Mouse (Mus musculus) midbrain, embryonic 16.5 days (tissue): Measurements from ENCODE around the gene Olfr1509. TPM values are rescaled to one million over a fixed set of nuclear protein-coding genes. Genes with fewer than 3 reads are reported as not detected.
"Not testable (repeated sequence)": the region's sequence is repeated elsewhere in the genome, so short reads cannot be mapped to it uniquely, and the experiment has no call there.

Experiments
- ATAC-seq: fragments of 200-750 bp; cut with Nextera tagmentation; 2 replicates; pipeline ENCODE4 v1.8.0; 2017; ENCODE audit warnings: moderate TSS enrichment
- H3K27ac ChIP-seq: fragments of 300-500 bp; sonication (generic); 2 replicates; pipeline ENCODE4 v1.5.1; 2014; ENCODE audit warnings: mild to moderate bottlenecking, low read length, mixed read lengths
- H3K27me3 ChIP-seq: fragments of 300-500 bp; sonication (generic); 2 replicates; pipeline ENCODE4 v1.6.1; 2014; ENCODE audit warnings: low read depth, low read length, mixed read lengths; ENCODE audit not compliant: control insufficient read depth, insufficient read depth
- H3K36me3 ChIP-seq: fragments of 300-500 bp; sonication (generic); 2 replicates; pipeline ENCODE4 v1.6.1; 2014; ENCODE audit warnings: mild to moderate bottlenecking, low read length, moderate library complexity, mixed read lengths; ENCODE audit not compliant: control insufficient read depth, insufficient read depth
- H3K4me1 ChIP-seq: fragments of 300-500 bp; sonication (generic); 2 replicates; pipeline ENCODE4 v1.6.1; 2014; ENCODE audit warnings: mild to moderate bottlenecking, low read length, mixed read lengths; ENCODE audit not compliant: control insufficient read depth, insufficient read depth
- H3K4me2 ChIP-seq: fragments of 300-500 bp; sonication (generic); 2 replicates; pipeline ENCODE4 v1.6.1; 2014; ENCODE audit warnings: mild to moderate bottlenecking, low read length, mixed read lengths
- H3K4me3 ChIP-seq: fragments of 300-500 bp; sonication (generic); 2 replicates; pipeline ENCODE4 v1.5.1; 2014; ENCODE audit warnings: low read depth, mild to moderate bottlenecking, low read length, moderate library complexity, mixed read lengths
- H3K9ac ChIP-seq: fragments of 300-500 bp; sonication (generic); 2 replicates; pipeline ENCODE4 v1.6.1; 2014; ENCODE audit warnings: low read depth, low read length, mixed read lengths
- H3K9me3 ChIP-seq: fragments of 300-500 bp; sonication (generic); replicated peaks from 2 replicates; pipeline ENCODE4 v1.6.1; 2014; ENCODE audit warnings: mild to moderate bottlenecking, low read length, mixed read lengths; ENCODE audit not compliant: control insufficient read depth, poor library complexity, severe bottlenecking
- WGBS: fragments of 180-500 bp; shearing (Covaris S2); extraction: QIAGEN DNeasy Blood & Tissue Kit; methylation state at CpG from one replicate; pipeline ENCODE4 v1.1.7; 2014; 5-methylcytosine and 5-hydroxymethylcytosine counted together
- polyA plus RNA-seq: library from polyadenylated mRNA; unstranded; fragments of >200 nt; fragmentation: Nextera tagmentation; extraction: Ambion mirVana; gene quantifications from 2 replicates; pipeline ENCODE4 v1.2.1, GENCODE M21; 2015

The Olfr1509 gene
- polyA plus RNA-seq, result not detected in 2 replicates

GRCm38 (mm10) chr14:52442690-52443089 is at the start of gene Olfr1509:
TSS of gene Olfr1509 (plus strand) at chr14:52442990.
- no peak for ATAC-seq

GRCm38 (mm10) chr14:52397279-52397678 is 45.5 kb upstream of the Olfr1509 start, which contains the start of gene Olfr1511:
TSS of gene Olfr1511 (minus strand) at chr14:52397379.
- no peak within 1 kb of the TSS for H3K27ac ChIP-seq
- 91% methylated on average over 4 of the region's 4 CpGs for WGBS
- no peak within 1 kb of the TSS for H3K4me2 ChIP-seq
- H3K27me3 ChIP-seq, result no peaks in the 10 kb centered on the region
- no peak within 1 kb of the TSS for H3K4me3 ChIP-seq
- no peaks in the 10 kb centered on the region for H3K36me3 ChIP-seq
- no peak for ATAC-seq
- H3K4me1 ChIP-seq, result no peaks in the 10 kb centered on the region
- H3K9me3 ChIP-seq, result no peaks in the 10 kb centered on the region
- H3K9ac ChIP-seq, result no peak within 1 kb of the TSS

More at GRCm38 (mm10) chr14:52442690-52443089, at the start of gene Olfr1509:
- Histone ChIP-seq H3K36me3 (no peaks in the 10 kb centered on the region), H3K4me2 (no peak within 1 kb of the TSS), H3K4me3 (no peak within 1 kb of the TSS), H3K27me3 (no peaks in the 10 kb centered on the region), H3K9me3 (no peaks in the 10 kb centered on the region), H3K4me1 (no peaks in the 10 kb centered on the region), H3K27ac (no peak within 1 kb of the TSS), H3K9ac (no peak within 1 kb of the TSS)

- H3K9ac ChIP-seq, H3K4me3 ChIP-seq, H3K4me1 ChIP-seq, H3K27me3 ChIP-seq, H3K27ac ChIP-seq, H3K36me3 ChIP-seq, H3K9me3 ChIP-seq, ATAC-seq, H3K4me2 ChIP-seq: not testable (repeated sequence)
- WGBS, result 74% methylated on average over 7 of the region's 10 CpGs
Observed at GRCm38 (mm10) chr14:52410142-52410919, 32.5 kb upstream of the Olfr1509 start.

- Histone ChIP-seq H3K36me3 (no peaks in the 10 kb centered on the region), H3K9me3 (no peaks in the 10 kb centered on the region), H3K4me3 (no peak within 1 kb of the TSS), H3K4me2 (no peak within 1 kb of the TSS), H3K4me1 (no peaks in the 10 kb centered on the region), H3K27me3 (no peaks in the 10 kb centered on the region), H3K9ac (no peak within 1 kb of the TSS), H3K27ac (no peak within 1 kb of the TSS)
- ATAC-seq, result no peak
- WGBS, result 90% methylated on average over 3 of the region's 3 CpGs
Observed at GRCm38 (mm10) chr14:52414273-52414672, 28.5 kb upstream of the Olfr1509 start, which contains the start of gene Olfr1510. TSS of gene Olfr1510 (minus strand) at chr14:52414373.

DNA sequence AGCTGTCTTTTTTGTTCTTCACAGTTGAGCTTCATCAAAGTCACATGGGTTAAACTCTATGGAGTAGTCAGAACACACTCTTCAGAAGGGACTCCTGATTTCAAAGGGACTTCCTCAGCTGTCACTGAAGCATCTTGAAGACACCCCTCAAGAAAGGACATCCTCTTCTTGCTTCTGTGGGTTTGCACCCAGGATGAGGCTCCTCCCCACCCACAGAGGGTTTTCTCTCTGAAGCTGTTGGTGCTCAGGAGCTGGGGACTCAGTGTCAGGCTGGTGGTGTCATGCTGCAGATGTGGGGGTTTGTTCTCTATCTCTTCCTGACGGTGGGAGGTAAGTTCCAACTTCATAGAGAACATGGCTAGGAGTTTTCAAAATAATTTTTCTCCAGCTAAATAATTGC is 15.1 kb upstream of the Olfr1509 start:
- no peaks in the 10 kb centered on the region for H3K4me1 ChIP-seq
- WGBS, result 91% methylated on average over 1 of the region's 1 CpGs
- H3K27ac ChIP-seq, result no peak overlapping the region
- H3K36me3 ChIP-seq, result no peaks in the 10 kb centered on the region
- no peaks in the 10 kb centered on the region for H3K27me3 ChIP-seq
- H3K9me3 ChIP-seq, result no peaks in the 10 kb centered on the region
- no peak overlapping the region for H3K4me3 ChIP-seq
- no peak for ATAC-seq
- H3K9ac ChIP-seq, result no peak overlapping the region
- no peak overlapping the region for H3K4me2 ChIP-seq

- Histone ChIP-seq H3K4me2 (no peak overlapping the region), H3K27me3 (no peaks in the 10 kb centered on the region), H3K9me3 (no peaks in the 10 kb centered on the region), H3K9ac (no peak overlapping the region), H3K4me3 (no peak overlapping the region), H3K4me1 (no peaks in the 10 kb centered on the region), H3K27ac (no peak overlapping the region), H3K36me3 (no peaks in the 10 kb centered on the region)
- 90% methylated on average over 8 of the region's 8 CpGs for WGBS
- ATAC-seq, result no peak
Observed at GRCm38 (mm10) chr14:52451138-52451537, 8.3 kb downstream of the Olfr1509 start.

DNA sequence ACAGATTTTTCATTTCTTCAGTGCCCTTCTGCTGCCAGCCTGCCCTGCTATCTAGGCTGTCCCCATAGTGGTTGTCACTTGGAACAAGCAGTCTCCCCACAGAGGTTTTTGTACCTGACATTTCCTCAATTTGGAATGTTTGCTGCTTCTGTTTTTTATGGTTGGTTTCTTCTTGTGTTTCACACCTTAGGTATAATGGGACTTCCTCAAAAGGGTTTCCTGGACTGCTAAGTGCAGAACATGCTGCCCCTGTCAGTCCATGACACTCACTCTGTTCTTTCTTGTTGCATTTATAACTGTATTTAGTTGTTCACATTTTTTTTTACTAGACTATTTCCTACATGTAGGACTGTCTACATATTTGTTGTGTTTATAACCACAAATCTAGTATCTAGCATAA is 19.1 kb downstream of the Olfr1509 start:
- Histone ChIP-seq H3K27ac (no peak overlapping the region), H3K9ac (no peak overlapping the region), H3K4me3 (no peak overlapping the region), H3K4me1 (no peaks in the 10 kb centered on the region), H3K9me3 (no peaks in the 10 kb centered on the region), H3K27me3 (no peaks in the 10 kb centered on the region), H3K4me2 (no peak overlapping the region), H3K36me3 (no peaks in the 10 kb centered on the region)
- ATAC-seq, result no peak

DNA sequence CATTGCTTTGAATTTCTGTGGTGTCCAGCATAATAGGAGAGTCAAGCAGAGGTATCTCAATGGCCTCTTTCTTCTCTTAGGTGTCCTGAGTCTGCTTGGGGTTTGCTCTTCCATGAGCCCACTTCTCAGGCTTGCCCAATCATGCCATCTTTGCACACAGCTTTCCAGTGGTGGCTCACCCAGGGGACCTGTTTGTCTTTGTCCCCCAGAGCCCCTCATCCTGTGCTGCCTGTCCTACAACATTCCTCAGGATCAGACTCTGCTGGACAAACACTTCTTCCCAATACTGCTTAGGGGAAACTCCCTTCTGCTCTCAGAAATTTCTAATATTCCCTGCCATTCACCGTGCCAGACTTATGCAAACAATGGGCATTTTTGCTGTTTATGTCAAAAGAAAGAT is 22.9 kb downstream of the Olfr1509 start:
- 94% methylated on average over 1 of the region's 1 CpGs for WGBS
- no peaks in the 10 kb centered on the region for H3K27me3 ChIP-seq
- H3K9ac ChIP-seq, result no peak overlapping the region
- no peak overlapping the region for H3K27ac ChIP-seq
- no peaks in the 10 kb centered on the region for H3K9me3 ChIP-seq
- H3K36me3 ChIP-seq, result no peaks in the 10 kb centered on the region
- ATAC-seq, result no peak
- H3K4me1 ChIP-seq, result no peaks in the 10 kb centered on the region
- H3K4me3 ChIP-seq, result no peak overlapping the region
- H3K4me2 ChIP-seq, result no peak overlapping the region

DNA sequence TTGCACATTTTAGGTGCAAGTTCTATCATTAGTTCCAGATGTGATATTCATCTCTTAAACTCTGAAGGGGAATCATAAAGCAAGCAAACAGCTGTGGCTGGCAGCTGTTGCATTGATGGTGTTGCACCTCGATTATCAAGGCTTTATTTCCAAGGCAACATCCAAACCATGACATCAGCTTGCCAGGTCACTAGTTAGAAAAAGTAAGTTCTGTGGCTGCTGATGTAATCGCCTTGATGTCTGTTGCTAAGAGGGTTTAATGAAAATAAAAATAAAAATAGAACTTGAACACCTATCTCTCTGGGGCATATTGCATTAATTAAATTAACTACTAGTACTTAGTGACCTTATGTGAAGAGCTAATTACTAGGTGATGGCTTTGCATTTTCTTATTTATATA is 24.6 kb downstream of the Olfr1509 start, which contains the start of gene Olfr1508:
Olfr1508 (minus strand) TSS at position 101 of the 400 bp plus-strand sequence.
- no peaks in the 10 kb centered on the region for H3K9me3 ChIP-seq
- H3K4me2 ChIP-seq, result no peak within 1 kb of the TSS
- no peaks in the 10 kb centered on the region for H3K36me3 ChIP-seq
- H3K27me3 ChIP-seq, result no peaks in the 10 kb centered on the region
- no peak for ATAC-seq
- no peaks in the 10 kb centered on the region for H3K4me1 ChIP-seq
- no peak within 1 kb of the TSS for H3K27ac ChIP-seq
- no peak within 1 kb of the TSS for H3K4me3 ChIP-seq
- 68% methylated on average over 2 of the region's 2 CpGs for WGBS
- H3K9ac ChIP-seq, result no peak within 1 kb of the TSS
